Mouse (Mus musculus): ENCODE measurements around the gene Pgpep1.

The Pgpep1 gene

GRCm38 (mm10) chr8:70632346-70632892 is 27.8 kb downstream of the Pgpep1 start, which contains the start of gene Gdf15:
Gene Gdf15 (minus strand): TSS chr8:70632456.
- DNase-seq (ENCODE audit: low read depth, low spot score) = no peak

DNA sequence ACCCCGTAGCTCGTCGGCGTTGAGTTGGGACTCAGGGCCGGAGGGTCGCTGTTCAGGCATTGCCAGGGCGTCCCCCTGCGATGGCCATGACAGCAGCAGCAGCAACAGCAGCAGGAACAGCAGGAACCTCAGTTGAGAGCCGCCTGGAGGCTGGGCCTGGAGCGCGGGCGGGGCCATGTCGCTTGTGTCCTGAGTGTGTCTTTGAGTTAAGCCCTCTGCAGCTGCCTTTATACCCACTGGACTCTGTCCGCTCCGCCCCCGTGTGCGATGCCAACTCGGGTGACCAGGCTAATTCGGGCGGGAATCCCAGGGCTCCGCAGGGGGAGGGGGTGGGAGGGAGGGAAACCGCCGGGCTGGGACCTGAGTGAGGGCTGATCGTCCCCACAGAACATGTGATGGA is 28.8 kb downstream of the Pgpep1 start:
- DNase-seq (ENCODE audit: low read depth, low spot score) = no peak

- no peak for DNase-seq (ENCODE audit: low read depth, low spot score)
These were observed 29.4 kb downstream of the Pgpep1 start for GRCm38 (mm10) chr8:70630532-70631381.

- DNase-seq (ENCODE audit: low read depth, low spot score) = peak; percentile 99
These were observed 30.3 kb downstream of the Pgpep1 start for GRCm38 (mm10) chr8:70629574-70630531.

DNA sequence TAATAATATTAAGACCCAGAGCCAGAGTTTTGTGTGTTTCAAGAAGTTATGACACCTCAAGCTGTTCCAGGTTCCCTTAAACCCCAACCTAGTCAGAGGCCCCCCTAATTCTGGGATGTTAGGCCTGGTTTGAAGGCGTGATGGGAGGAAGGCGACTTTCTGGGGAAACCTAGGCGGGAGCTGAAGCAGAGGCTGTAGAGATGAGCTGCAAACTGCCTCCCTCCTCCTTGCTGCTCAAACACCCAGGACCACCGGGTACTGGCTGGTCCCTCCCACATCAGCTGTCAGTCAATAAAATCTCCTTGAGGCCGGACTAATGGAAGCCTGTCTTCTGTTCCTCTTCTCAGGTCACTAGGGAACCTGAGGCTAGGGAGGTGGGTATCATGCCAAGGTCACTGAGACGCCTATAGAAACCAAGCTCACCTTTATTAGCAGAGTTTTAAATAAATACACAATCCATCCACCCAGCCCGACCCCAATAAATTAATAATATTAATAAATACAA is 31.1 kb downstream of the Pgpep1 start:
- DNase-seq (ENCODE audit: low read depth, low spot score) = no peak

DNA sequence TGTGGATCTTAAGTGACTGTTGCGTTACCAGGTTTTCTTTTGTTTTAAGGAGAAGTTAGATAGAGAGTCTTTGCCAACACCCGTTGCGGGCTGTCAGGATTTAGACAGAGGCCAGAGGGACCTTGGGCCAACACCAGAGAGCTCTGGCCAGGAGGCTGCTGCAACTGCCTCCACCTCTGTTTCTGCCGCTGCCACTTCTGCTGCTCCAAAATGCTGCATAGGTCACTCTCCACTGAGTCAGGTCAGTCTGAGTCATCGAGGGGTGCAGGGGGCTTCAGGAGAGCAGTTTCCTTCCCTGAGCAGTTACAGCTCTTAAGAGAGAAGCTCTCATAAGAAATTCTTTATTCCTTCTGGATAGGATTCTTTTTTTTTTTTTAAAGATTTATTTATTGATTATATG is 33.1 kb downstream of the Pgpep1 start:
- DNase-seq (ENCODE audit: low read depth, low spot score) = no peak

GRCm38 (mm10) chr8:70625104-70625503 is 35.1 kb downstream of the Pgpep1 start:
- DNase-seq (ENCODE audit: low read depth, low spot score) = peak; percentile 51

GRCm38 (mm10) chr8:70622220-70622619 is 38.0 kb downstream of the Pgpep1 start:
- DNase-seq (ENCODE audit: low read depth, low spot score) = no peak

DNA sequence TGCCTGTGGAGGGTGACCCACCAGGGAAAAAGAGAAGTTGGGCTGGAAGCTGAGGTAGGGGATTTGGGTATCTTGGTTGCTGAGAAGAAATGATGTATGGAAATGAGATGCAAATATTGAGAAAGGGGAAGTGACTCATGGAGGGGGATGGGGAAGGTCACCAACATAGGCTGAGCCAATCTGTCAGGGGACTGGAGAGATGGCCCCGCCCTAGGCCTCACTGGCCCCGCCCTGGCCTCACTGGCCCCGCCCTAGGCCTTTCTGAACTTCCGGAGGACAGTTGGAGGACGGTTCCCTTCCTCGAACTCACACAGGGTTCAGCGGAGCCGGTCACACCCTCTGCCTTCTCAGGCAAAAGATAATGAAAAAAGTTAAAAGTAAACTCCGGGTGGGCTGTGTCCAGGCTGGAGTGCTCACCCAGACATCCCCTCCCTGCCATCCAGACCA is 41.3 kb downstream of the Pgpep1 start:
- peak; percentile 98 for DNase-seq (ENCODE audit: low read depth, low spot score)

- no peak for DNase-seq (ENCODE audit: low read depth, low spot score)
These were observed 42.2 kb downstream of the Pgpep1 start for GRCm38 (mm10) chr8:70617985-70618384.

GRCm38 (mm10) chr8:70616645-70617044 is 43.5 kb downstream of the Pgpep1 start:
- no peak for DNase-seq (ENCODE audit: low read depth, low spot score)

DNA sequence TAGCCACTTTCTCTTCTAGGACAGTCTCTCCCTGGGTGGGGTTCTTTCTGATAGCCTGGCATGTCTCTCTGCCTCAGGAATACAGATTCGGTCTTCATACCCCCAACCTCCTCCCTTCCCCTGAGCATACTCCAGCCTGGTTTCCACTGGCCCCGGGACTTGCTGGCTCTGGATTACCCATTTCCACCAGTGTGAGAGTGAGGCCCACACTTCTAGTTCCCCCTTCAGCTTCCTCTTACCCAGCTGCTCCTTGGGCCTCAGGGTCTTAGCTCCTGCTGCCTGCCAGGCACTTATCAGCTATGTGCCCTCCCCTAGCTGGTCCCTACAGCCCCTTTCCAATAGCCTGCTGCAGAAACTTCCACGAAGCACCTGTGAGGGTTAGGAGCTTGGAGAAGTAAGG is 44.3 kb downstream of the Pgpep1 start, which contains the start of gene Lrrc25:
TSS of gene Lrrc25 (plus strand) at position 262 of the 400 bp plus-strand sequence.
- peak; percentile 48 for DNase-seq (ENCODE audit: low read depth, low spot score)

GRCm38 (mm10) chr8:70615281-70615680 is 44.9 kb downstream of the Pgpep1 start:
- no peak for DNase-seq (ENCODE audit: low read depth, low spot score)

DNA sequence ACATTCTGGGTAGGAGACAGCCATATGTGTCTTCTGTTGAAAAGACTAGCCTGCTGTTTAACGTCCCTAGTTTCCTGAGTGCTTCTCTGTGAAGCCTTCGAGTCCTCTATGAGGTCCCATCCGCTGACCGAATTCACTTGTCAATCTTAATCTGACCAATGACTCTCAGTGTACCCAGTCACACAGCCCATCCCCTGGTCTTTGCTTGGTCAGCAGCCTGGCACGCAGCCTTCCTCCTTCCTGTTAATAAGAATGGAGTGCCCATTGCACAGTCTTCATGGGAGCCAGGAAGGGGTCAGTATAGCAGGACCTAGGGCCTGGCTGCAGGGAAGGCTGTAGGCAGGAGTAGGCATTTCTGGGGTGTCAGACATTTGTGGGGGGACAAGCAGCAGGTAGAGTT is 45.7 kb downstream of the Pgpep1 start:
- DNase-seq (ENCODE audit: low read depth, low spot score) = no peak

DNA sequence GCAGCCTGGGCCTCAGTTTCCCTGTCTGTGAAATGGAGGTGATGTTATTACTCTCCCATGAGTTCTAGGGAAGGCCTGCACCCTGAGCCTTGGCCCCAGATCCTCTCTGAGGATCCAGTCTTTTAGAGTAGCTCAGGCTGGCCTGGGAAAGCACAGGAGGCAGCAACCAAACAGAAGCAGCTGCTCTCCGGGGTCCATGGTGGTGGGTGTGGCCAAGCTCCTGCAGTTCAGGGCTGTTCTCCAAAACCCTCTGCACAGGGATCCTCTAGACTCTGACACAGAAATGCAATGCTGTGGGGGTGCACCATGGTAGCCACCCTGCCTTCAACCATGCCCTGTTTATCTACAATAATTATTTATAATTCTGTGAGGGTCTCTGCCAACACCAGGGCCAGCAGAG is 46.4 kb downstream of the Pgpep1 start:
- DNase-seq (ENCODE audit: low read depth, low spot score) = no peak

DNA sequence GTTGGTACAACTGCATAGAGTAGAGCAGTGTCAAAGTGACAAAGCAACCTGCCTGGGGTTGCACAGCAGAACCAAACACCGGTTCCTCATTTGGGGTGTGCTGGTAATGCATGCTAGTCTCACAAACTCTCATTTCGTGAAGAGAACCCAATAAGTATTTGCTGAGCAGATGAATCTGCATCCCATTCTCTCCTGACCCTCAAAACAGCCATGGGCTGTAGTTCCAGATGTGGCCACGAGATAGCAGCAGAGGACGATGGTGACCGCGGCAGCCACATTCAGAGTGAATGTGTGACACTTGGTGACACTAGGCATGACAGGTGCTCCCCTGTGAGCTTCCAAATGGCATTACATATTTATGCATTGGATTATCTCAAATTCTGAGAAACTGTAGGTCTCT is 48.3 kb downstream of the Pgpep1 start:
- peak; percentile 96 for DNase-seq (ENCODE audit: low read depth, low spot score)

- peak; percentile 89 for DNase-seq (ENCODE audit: low read depth, low spot score)
These were observed 49.1 kb downstream of the Pgpep1 start for GRCm38 (mm10) chr8:70610796-70611771.

- peak; percentile 90 for DNase-seq (ENCODE audit: low read depth, low spot score)
These were observed 50.1 kb downstream of the Pgpep1 start for GRCm38 (mm10) chr8:70609849-70610795.

- peak; percentile 82 for DNase-seq (ENCODE audit: low read depth, low spot score)
These were observed 50.8 kb downstream of the Pgpep1 start for GRCm38 (mm10) chr8:70609368-70609848.

All from A20 (cell line).